Mouse (Mus musculus): ENCODE data around the gene Nedd8.

The Nedd8 gene

DNA sequence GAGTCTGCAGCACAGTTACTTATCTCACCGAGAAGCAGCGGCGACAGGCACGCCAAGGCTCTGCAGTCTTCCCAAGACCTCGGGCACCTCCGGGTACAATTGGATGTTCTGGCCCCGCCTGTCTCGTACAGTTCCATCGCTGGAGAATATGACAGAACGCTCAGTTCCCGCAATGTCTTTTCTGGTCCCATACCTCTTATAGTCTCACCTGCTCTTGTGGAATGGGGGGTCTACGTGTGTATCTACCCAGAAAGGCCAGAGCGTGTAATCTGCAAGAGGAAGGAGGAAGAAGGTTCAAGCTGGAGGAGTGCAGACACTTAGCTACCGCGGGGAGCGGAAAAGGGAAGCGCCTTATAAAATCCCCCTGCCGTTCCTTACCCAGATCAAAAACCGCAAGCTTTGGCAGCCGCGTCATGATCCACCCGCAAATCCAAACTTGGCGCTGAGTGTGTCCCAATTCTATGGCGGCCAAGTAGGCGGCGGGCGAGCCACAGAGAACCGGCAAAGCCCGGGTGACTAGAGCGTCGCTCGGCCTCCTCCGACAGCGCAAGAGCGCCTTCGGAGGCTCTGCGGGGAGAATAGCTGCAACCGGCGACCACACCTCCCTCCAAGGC, 11.9 kb downstream of the Nedd8 start, which contains the start of gene Mdp1:
Gene Mdp1, minus strand, starts transcription at position 549 of the 614 bp plus-strand sequence.
- peak; percentile 61 to 72 for DNase-seq

DNA sequence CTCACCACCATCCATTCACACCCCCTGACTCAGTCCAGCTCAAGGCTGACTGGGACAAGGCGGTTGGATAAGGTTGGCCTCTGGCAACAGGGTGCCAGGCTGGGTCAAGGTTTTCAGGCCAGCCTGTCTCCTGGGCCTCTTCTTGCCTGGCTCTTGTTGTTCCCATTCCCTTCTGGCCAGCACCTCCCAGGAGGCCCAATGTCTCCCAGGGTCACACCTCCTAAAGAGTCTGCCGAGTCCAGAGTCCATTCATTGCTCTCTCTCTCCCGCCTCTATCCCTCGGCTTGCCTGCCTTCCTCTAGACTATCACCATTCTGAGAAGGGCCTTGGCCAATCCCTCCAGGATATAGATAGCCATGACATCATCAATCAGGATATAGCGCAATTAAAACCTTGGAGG, 13.9 kb downstream of the Nedd8 start:
- peak; percentile 73 to 76 for DNase-seq

DNA sequence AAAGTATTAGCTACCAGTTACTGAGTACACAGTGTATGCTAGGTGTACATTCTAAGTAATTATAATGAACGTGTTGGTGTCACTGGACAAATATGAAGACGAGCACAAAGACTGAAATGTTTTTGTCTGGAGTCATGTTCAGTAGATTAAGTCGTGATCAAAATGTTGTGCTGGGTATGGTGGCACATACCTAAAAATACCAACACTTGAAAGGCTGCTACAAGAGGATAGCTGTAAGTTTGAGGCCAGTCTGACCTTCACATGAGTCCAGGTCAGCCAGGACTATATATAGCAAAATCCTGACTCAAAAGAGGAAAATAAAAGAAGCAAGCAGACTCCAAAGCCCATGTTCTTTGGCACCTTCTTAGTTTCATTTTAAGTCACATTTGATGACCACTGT, 15.0 kb downstream of the Nedd8 start:
- no peak for DNase-seq

GRCm38 (mm10) chr14:55651528-55651927, 20.4 kb downstream of the Nedd8 start:
- no peak for DNase-seq

DNA sequence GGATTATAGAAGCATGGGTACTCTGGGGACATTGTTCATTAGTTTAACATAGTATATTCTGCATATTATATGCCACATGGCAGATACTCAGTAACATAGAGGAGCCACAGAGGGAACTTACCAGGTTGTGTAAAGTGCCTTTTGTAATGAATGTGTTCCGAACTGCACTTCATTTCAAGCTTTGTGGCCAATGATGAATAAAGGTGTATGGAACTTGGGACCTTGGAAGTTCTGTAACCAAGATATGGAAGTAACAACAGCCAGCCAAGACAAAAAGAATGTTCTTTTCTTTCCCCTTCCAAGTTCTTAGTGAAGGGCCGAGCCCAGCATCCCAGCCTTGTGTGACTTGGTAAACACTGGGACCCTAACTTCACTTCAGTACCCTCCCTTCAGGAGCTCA, 22.0 kb downstream of the Nedd8 start, which contains the start of gene Tssk4:
Gene Tssk4, plus strand, starts transcription at position 301 of the 400 bp plus-strand sequence.
- no peak for DNase-seq

DNA sequence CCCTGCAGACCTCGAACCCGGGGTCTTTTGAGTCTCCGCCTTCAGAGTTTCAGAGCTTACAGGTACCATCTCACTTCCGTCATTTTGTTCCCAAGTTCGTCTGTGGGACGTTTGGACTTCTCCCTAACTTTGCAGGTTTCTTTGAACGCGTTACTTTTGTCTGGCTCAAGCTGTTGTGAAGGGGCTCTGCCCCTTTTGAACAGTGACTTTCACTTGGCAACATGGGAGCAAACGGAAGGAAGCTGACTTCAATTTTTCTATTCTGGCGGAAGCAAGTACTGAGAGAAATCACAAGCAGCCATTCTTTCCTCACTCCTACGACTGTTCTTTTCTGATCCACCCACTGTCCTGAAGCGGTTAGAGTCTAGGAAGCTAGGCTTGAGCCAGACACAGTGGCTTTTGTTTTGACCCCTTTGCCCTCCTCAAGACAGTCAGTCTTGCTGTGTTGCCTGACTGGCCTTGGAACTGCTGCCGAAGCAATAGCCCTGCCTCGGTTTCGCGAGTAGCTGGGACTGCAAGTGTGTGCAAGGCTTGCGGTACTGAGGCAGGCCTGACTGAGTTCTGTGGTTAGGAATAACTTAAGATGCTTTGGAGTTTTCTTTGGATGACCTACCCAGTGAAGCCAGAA, 27.5 kb downstream of the Nedd8 start:
- DNase-seq: no peak

DNA sequence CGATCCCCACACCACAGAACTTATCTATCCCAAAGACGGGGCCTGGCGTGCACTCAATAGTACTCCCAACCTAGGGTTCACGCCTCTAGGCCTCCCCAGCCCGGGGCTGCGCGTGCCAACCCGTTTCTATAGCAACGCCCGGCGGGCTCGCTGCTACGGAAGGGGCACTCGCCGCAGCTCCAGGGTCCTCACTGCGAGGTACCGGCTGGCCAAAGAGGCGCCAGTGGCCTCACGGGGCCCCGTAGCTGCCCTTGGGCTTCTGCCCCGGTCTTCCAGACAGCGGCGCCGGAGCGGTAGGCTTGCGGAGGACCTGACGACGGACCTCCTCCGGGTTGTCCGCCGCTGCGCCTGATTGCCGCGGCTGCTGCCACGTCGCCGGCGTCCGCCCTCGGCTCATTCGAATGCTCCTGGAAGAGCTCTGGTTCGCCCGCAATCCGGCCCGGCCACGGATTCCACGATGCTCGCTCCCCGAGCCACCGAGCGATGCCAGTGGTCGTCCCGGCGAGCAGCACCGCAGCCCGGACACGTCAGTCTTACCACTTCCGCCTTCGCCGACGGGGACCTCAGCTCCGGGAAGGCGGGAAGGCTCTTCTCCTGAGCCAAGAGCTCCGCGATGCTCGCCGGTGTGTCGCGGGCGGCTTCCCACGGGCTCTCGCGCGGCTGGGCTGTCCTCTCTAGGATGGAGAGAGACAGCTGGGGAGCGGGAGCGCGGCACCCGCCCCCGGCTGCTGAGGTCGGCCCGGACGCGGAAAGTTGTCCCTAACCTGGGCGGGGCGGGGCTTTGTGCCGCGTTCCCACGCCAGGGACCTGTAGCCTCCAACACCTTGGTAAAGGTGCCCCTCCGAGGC, 28.6 kb downstream of the Nedd8 start, which contains the start of gene Tm9sf1:
Gene Tm9sf1, minus strand, starts transcription at position 747 of the 848 bp plus-strand sequence.
- DNase-seq: peak; percentile 78 to 85

GRCm38 (mm10) chr14:55642679-55643059, 29.3 kb downstream of the Nedd8 start:
- DNase-seq: no peak

DNA sequence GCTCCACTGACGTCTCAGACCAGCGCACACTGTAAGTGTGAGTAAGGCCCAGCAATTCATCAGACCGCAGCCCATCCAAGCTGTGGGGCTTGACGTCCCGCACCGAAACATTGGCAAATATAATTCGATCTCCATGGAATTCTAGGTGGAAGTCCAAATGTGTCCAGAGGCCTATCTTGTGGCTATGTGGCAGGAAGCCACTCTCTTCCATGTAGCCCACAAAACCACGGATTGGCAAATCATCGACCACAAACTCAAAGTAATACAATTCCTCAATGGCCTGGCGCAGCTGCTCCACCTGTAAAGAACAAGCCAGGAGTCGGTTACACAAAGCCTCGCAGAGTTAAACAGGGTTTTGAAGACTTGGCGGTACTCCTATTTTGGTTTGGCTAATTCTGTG, 30.6 kb downstream of the Nedd8 start:
- no peak for DNase-seq

- DNase-seq: no peak
Measured at GRCm38 (mm10) chr14:55640816-55641215, 31.1 kb downstream of the Nedd8 start.

DNA sequence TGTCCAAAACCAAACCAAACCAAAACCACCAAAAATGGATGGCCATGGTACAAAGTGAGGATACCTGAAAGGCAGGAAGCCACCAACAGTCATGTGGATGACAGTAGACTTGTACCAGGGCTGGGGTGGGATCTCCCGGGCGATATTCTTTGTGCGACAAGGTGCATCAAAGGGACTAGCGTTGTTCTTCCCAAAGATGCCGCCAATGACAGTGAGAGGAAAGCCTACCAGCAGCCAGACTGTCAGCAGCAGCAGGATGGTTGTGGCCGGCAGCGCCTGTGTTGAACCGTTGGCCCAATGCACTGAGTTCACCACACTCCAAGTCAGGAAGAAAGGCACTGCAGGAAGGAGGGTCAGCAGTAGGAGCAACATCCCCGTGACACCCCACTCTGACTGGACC, 34.1 kb downstream of the Nedd8 start, which contains the start of gene Gm49378:
Gene Gm49378, minus strand, starts transcription at position 101 of the 400 bp plus-strand sequence.
- DNase-seq: no peak

DNA sequence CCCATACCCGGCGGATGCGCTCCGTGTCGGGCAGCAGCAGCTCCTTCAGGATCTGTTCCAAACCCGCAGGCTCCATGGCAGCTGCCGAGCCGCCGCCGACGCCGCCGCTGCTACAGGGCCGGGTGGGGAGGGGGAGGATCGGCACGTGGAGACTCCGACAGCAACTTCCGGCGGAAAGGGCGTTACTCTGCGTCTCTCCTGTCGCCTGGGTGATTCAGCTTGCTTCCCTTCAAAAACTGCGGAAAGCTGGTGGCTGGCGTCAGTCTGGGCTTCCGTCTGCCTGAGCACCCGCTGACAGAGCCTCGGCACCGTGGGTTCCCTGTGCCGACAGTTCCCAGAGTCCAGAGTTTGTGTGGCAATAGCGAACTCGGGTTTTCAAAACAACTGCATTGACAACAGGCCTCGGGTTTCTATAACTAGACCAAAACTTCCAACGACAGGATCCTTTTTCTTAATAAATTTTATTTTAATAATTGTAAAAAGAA, 36.4 kb downstream of the Nedd8 start, which contains the start of gene Ipo4:
Gene Ipo4, minus strand, starts transcription at position 435 of the 485 bp plus-strand sequence.
- peak; percentile 84 to 87 for DNase-seq

- DNase-seq: peak in 1 of 2 experiments; percentile 23
Measured at GRCm38 (mm10) chr14:55634874-55635522, 36.9 kb downstream of the Nedd8 start.

- peak; percentile 30 to 67 for DNase-seq
Measured at GRCm38 (mm10) chr14:55629312-55629711, 42.6 kb downstream of the Nedd8 start.

GRCm38 (mm10) chr14:55628077-55628827, 43.7 kb downstream of the Nedd8 start:
- no peak for DNase-seq

DNA sequence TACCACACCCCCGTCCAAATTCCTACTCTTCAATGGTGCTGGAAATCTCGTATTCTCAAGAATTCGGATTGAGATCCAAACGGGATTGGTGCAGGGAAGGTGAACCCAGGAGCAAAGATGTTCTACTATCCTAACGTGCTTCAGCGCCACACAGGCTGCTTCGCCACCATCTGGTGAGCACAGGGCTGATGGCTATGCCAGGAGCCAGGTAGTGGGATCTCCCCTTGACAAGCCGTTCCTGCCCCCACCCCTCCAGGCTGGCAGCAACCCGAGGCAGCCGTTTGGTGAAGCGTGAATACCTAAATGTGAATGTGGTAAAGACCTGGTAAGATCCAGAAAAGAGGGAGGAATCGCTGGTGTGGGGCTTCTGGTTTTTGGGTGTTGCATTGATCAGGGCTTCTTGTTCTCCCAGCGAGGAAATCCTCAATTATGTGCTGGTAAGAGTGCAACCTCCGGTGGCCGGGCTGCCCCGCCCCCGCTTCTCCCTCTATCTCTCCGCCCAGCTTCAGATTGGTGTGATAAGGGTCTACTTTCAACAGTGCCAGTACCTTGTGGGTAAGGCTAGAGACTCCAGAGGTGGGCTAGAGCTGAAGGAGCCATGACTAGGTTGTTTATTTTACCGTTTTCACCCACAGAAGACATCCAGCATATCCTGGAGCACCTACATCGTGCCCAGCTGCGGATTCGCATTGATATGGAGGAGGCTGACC, 53.3 kb downstream of the Nedd8 start:
- DNase-seq: no peak

- DNase-seq: peak; percentile 47 to 58
Measured at GRCm38 (mm10) chr14:55617822-55618221, 54.1 kb downstream of the Nedd8 start, which contains the start of gene Rec8. Gene Rec8, plus strand, starts transcription at chr14:55618037.

DNA sequence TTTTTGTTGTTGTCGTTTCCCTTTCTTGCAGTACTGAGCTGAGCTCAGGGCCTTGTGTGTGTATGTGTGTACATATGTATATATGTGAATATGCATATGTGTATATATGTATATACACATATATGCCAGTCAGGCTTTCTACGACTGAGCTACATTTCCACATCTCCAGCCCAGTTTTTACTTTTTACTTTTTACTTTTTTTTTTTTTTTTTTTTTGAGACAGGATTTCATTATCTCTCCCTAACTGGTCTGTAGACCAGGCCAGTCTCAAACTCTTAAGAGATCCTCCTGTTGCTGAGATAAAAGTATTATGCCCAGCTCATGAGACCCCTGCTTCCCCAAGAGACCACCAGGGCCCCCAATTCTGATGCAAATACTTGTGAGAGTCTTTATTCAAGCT, 55.1 kb downstream of the Nedd8 start:
- no peak for DNase-seq

- no peak for DNase-seq
Measured at GRCm38 (mm10) chr14:55615876-55616275, 56.0 kb downstream of the Nedd8 start.

DNA sequence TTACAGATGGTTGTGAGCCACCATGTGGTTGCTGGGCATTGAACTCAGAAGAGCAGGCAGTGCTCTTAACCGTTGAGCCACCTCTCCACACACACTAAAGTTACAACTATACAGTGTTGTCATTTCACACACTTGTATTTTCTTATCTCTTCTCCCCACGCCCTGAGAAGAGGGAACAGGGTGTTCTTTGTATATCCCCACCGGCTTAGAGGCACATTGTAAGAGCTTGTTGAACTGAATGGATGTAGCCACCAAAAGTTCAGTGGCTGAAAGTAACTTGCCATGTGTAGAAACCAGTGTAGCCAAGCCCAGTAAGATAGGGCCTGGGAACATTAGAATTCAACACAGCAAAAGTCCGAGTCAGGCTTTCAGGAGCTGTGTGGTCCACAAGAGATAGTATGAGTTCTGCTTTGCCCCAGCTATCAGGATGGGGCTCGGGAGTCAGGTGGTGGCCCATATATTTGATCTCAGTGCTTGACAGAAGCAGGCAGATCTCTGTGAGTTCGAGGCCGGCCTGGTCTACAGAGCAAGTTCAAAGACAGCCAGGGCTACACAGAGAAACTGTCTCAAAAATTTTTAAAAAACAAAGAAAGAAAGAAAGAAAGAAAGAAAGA, 57.3 kb downstream of the Nedd8 start:
- no peak for DNase-seq

DNA sequence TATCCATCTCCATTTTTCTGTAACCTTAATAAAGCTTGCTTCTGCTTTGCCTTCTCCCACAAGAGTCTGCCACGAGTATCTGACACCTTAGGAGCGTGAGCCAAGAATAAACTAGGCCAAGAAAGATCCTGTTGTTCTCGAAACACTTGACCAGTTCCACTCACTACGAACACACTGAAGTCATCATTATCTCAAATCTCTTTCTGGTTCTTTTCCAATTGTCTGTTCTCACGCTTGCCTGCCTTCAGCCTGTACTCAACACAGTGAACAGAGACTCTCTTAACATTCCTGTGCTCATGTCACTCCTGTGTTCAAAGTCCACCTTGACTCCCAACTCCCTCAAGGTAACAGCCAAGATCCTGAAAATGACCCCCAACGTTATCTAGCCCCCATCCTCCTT, 58.6 kb downstream of the Nedd8 start:
- DNase-seq: peak in 1 of 2 experiments; percentile 29

Data from kidney, adult 8-10 months (tissue).